In genomic region chr13:94358401-94359265, GRCm38 (mm10) we compare ENCODE assay signal across 8 mouse cellular contexts. TPM values are rescaled to one million over a fixed set of nuclear protein-coding genes. Genes with fewer than 3 reads are reported as not detected.
DNase-seq lines count a peak whose midpoint lies in the region; ATAC-seq and TF ChIP-seq lines count a peak whose summit lies in the region.

Gene Ap3b1, plus strand, starts transcription at chr13:94358960.

- peak within 1 kb of the TSS; percentile 66 for H3K4me3 ChIP-seq in forebrain, embryonic 13.5 days
- H3K4me3 ChIP-seq in lung, adult 2 months (replicated peaks; ENCODE audit: extremely low read depth, low read depth, low read length) = peak within 1 kb of the TSS; percentile 99

- intact Hi-C loops in heart, postnatal 10 days (cut with DNase I) = loop anchor here (5.0 kb wide), 1 partner anchor 71 kb away; the partner anchor contains the start of gene Scamp1

- WGBS in forebrain, embryonic 13.5 days = under 1% methylated on average over 69 of the region's 79 CpGs
- under 1% methylated on average over 77 of the region's 79 CpGs for WGBS in large intestine, adult 2 months
- under 1% methylated on average over 79 of the region's 79 CpGs for WGBS in lung, adult 2 months

- peak; percentile 92 for ATAC-seq in cerebellum, adult (ENCODE audit: insufficient number of reproducible peaks, low FRiP score, low TSS enrichment)
- peak; percentile 97 for ATAC-seq in forebrain, embryonic 13.5 days
- peak; percentile 69 for ATAC-seq in neutrophil, adult 5-6 weeks (ENCODE audit: extremely low read depth, insufficient number of reproducible peaks, low FRiP score, poor library complexity, severe bottlenecking)

- no peak for TF ChIP-seq CTCF in lung, adult 2 months (IDR thresholded peaks at IDR 0.05; ENCODE audit: insufficient read depth, low read length)

- H3K36me3 ChIP-seq in forebrain, embryonic 13.5 days (ENCODE audit: poor library complexity, severe bottlenecking) = no peaks in the 10 kb centered on the region

- H3K4me2 ChIP-seq in forebrain, embryonic 13.5 days = peak within 1 kb of the TSS; percentile 75

- peaks cover 20% of the 10 kb centered on the region for H3K4me1 ChIP-seq in forebrain, embryonic 13.5 days
- H3K4me1 ChIP-seq in lung, adult 2 months (ENCODE audit: control insufficient read depth, insufficient read depth, low read length) = no peaks in the 10 kb centered on the region

- DNase-seq in ES-CJ7 (ENCODE audit: low read depth, low spot score) = peak; percentile 79
- peak; percentile 93 for DNase-seq in heart, postnatal 10 days
- peak; percentile 53 for DNase-seq in large intestine, adult 2 months (ENCODE audit: low read depth, low spot score)
- DNase-seq in lung, adult 2 months = peak; percentile 86
- peak; percentile 82 to 83 for DNase-seq in thymus, adult 18-20 months

- H3K9ac ChIP-seq in forebrain, embryonic 13.5 days = peak within 1 kb of the TSS; percentile 84

- TF ChIP-seq POLR2A in lung, adult 2 months (IDR thresholded peaks at IDR 0.05; ENCODE audit: borderline replicate concordance, extremely low read depth, low read depth, low read length) = peak; percentile 66; the same call in 1 of the 2 replicates

- H3K27ac ChIP-seq in forebrain, embryonic 13.5 days = peak within 1 kb of the TSS; percentile 41

- H3K9me3 ChIP-seq in forebrain, embryonic 13.5 days (replicated peaks) = no peaks in the 10 kb centered on the region

- no peaks in the 10 kb centered on the region for H3K27me3 ChIP-seq in forebrain, embryonic 13.5 days

RNA-seq across cellular contexts. Expression of gene Ap3b1, which starts in this region (rescaled TPM):
- polyA plus RNA-seq in forebrain, embryonic 13.5 days (2015; fragmentation: Nextera tagmentation; extraction: Ambion mirVana) = 29.9 and 32.5 TPM in 2 replicates
- 10 to 100 TPM; 27.7 to 32.7 TPM for total RNA-seq in heart, postnatal 10 days (2021)
- 44.0 and 50.9 TPM in 2 replicates for polyA plus RNA-seq in large intestine, adult 2 months (2012; rRNA removed)
- 21.2 and 29.2 TPM in 2 replicates for polyA plus RNA-seq in lung, adult 2 months (2012; rRNA removed)
- total RNA-seq in neutrophil, adult 5-6 weeks (2017) = 101 and 112 TPM in 2 replicates

Comparison
In these comparisons a context has a peak if more than half of its experiments do, and no peak if none do; other contexts are left out.
1. Peak in every context shown above with its lines: DNase-seq, ATAC-seq, H3K4me3 ChIP-seq and H3K27ac ChIP-seq.